Mouse (Mus musculus): Measurements from ENCODE around the gene Ttll8.

Gene Ttll8

GRCm38 (mm10) chr15:88921131-88921991, 32.9 kb downstream of the Ttll8 start:
- DNase-seq (ENCODE audit: low spot score), result peak; percentile 36

- DNase-seq (ENCODE audit: low spot score), result no peak
These were observed 34.2 kb downstream of the Ttll8 start for GRCm38 (mm10) chr15:88920065-88920464.

GRCm38 (mm10) chr15:88919328-88919727, 34.9 kb downstream of the Ttll8 start:
- no peak for DNase-seq (ENCODE audit: low spot score)

- DNase-seq (ENCODE audit: low spot score), result no peak
These were observed 37.1 kb downstream of the Ttll8 start for GRCm38 (mm10) chr15:88917126-88917525.

GRCm38 (mm10) chr15:88916366-88916765, 37.9 kb downstream of the Ttll8 start:
- no peak for DNase-seq (ENCODE audit: low spot score)

- DNase-seq (ENCODE audit: low spot score), result no peak
These were observed 39.2 kb downstream of the Ttll8 start for GRCm38 (mm10) chr15:88915046-88915445.

GRCm38 (mm10) chr15:88906347-88906746, 47.9 kb downstream of the Ttll8 start:
- DNase-seq (ENCODE audit: low spot score), result no peak

GRCm38 (mm10) chr15:88904056-88904811, 50.0 kb downstream of the Ttll8 start:
- DNase-seq (ENCODE audit: low spot score), result no peak

- no peak for DNase-seq (ENCODE audit: low spot score)
These were observed 51.1 kb downstream of the Ttll8 start for GRCm38 (mm10) chr15:88903086-88903485.

GRCm38 (mm10) chr15:88902200-88902875, 51.9 kb downstream of the Ttll8 start:
- no peak for DNase-seq (ENCODE audit: low spot score)

GRCm38 (mm10) chr15:88896341-88896980, 57.8 kb downstream of the Ttll8 start:
- DNase-seq (ENCODE audit: low spot score), result no peak

- DNase-seq (ENCODE audit: low spot score), result no peak
These were observed 58.3 kb downstream of the Ttll8 start for GRCm38 (mm10) chr15:88895891-88896290.

- no peak for DNase-seq (ENCODE audit: low spot score)
These were observed 59.1 kb downstream of the Ttll8 start for GRCm38 (mm10) chr15:88895119-88895518.

GRCm38 (mm10) chr15:88892876-88893275, 61.3 kb downstream of the Ttll8 start:
- DNase-seq (ENCODE audit: low spot score), result no peak

- DNase-seq (ENCODE audit: low spot score), result no peak
These were observed 62.0 kb downstream of the Ttll8 start for GRCm38 (mm10) chr15:88892252-88892651.

GRCm38 (mm10) chr15:88891676-88892040, 62.6 kb downstream of the Ttll8 start:
- no peak for DNase-seq (ENCODE audit: low spot score)

- DNase-seq (ENCODE audit: low spot score), result peak; percentile 75
These were observed 63.2 kb downstream of the Ttll8 start for GRCm38 (mm10) chr15:88890751-88891675.

GRCm38 (mm10) chr15:88889994-88890393, 64.2 kb downstream of the Ttll8 start:
- DNase-seq (ENCODE audit: low spot score), result no peak

GRCm38 (mm10) chr15:88889032-88889431, 65.2 kb downstream of the Ttll8 start:
- DNase-seq (ENCODE audit: low spot score), result no peak

- no peak for DNase-seq (ENCODE audit: low spot score)
These were observed 68.8 kb downstream of the Ttll8 start for GRCm38 (mm10) chr15:88885376-88885775.

- no peak for DNase-seq (ENCODE audit: low spot score)
These were observed 70.9 kb downstream of the Ttll8 start for GRCm38 (mm10) chr15:88883342-88883741.

Measured in yolk sac, embryonic 10.5 days (tissue).